Mouse (Mus musculus): ENCODE data around the gene Kl. TPM values are rescaled to one million over a fixed set of nuclear protein-coding genes. Genes with fewer than 3 reads are reported as not detected.

The Kl gene
- polyA plus RNA-seq, 1 experiment from 2014 or later = 0.46 TPM

DNA sequence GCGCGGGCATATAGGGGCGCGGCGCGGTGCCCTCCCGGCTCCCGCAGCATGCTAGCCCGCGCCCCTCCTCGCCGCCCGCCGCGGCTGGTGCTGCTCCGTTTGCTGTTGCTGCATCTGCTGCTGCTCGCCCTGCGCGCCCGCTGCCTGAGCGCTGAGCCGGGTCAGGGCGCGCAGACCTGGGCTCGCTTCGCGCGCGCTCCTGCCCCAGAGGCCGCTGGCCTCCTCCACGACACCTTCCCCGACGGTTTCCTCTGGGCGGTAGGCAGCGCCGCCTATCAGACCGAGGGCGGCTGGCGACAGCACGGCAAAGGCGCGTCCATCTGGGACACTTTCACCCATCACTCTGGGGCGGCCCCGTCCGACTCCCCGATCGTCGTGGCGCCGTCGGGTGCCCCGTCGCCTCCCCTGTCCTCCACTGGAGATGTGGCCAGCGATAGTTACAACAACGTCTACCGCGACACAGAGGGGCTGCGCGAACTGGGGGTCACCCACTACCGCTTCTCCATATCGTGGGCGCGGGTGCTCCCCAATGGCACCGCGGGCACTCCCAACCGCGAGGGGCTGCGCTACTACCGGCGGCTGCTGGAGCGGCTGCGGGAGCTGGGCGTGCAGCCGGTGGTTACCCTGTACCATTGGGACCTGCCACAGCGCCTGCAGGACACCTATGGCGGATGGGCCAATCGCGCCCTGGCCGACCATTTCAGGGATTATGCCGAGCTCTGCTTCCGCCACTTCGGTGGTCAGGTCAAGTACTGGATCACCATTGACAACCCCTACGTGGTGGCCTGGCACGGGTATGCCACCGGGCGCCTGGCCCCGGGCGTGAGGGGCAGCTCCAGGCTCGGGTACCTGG lies 488 bp downstream of the Kl start:
- ATAC-seq (replicated peaks; ENCODE audit: insufficient number of reproducible peaks, low FRiP score, low TSS enrichment) = peak; percentile 36
- Histone ChIP-seq H3K9ac (ENCODE audit: low read depth, low read length) (peak overlapping the region; percentile 60), H3K27ac (ENCODE audit: low read depth, low read length) (no peak overlapping the region), H3K4me3 (ENCODE audit: low read depth, low read length) (peak overlapping the region; percentile 51), H3K9me3 (replicated peaks; ENCODE audit: control insufficient read depth, low read length) (no peaks in the 10 kb centered on the region), H3K4me2 (peak overlapping the region; percentile 92), H3K27me3 (ENCODE audit: control insufficient read depth, insufficient read depth, low read length) (peaks cover 45% of the 10 kb centered on the region), H3K4me1 (ENCODE audit: control insufficient read depth, insufficient read depth, low read length) (peaks cover 12% of the 10 kb centered on the region; the same call in 1 of the 2 replicates), H3K36me3 (ENCODE audit: control insufficient read depth, insufficient read depth, low read length) (no peaks in the 10 kb centered on the region)
- 2% methylated on average over 83 of the region's 89 CpGs for WGBS (ENCODE audit: insufficient replicate concordance)

DNA sequence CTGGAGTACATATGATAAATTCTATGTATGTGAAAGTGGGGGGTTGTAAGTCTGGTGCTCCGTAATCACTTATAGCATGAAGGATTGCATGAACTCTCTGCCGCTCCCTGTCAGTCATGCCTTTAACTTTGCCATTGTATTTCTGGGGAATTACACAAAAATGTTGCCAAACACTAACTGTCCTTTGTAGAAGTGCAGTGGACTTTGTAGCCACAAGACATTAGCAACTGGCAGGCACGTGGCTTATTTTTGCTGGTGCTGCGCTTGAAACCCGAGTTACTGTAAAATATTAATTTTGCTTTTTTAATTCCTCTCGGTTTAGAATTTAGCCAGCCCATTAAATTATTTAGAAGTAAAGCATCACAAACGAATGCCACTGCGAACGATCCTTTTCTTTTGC lies 2.4 kb downstream of the Kl start:
- Histone ChIP-seq H3K4me3 (ENCODE audit: low read depth, low read length) (no peak overlapping the region), H3K9me3 (replicated peaks; ENCODE audit: control insufficient read depth, low read length) (no peaks in the 10 kb centered on the region), H3K4me2 (no peak overlapping the region), H3K27me3 (ENCODE audit: control insufficient read depth, insufficient read depth, low read length) (peaks cover 45% of the 10 kb centered on the region), H3K9ac (ENCODE audit: low read depth, low read length) (no peak overlapping the region), H3K4me1 (ENCODE audit: control insufficient read depth, insufficient read depth, low read length) (peaks cover 12% of the 10 kb centered on the region; the same call in 1 of the 2 replicates), H3K36me3 (ENCODE audit: control insufficient read depth, insufficient read depth, low read length) (no peaks in the 10 kb centered on the region), H3K27ac (ENCODE audit: low read depth, low read length) (no peak overlapping the region)
- WGBS (ENCODE audit: insufficient replicate concordance) = 84% methylated on average over 9 of the region's 9 CpGs
- ATAC-seq (replicated peaks; ENCODE audit: insufficient number of reproducible peaks, low FRiP score, low TSS enrichment) = no peak

DNA sequence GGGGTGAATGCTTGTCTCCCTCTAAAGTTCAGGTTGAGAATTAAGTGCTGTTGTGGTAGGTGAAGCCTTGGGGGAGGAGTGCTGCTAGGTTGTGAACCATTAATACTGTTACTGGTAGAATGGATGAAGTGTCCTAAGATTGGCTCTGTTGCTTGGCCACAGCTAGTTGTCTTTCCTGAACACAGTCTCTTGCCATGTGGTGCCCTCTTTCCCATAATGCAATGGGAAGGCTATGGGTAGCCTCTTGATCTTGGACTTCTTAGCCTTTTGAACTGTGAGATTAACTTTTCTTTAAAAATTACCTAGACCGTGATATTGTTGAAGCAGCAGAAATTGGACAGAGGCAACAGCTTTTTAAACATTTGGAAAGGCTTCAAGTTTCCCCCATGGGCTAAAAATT lies 7.5 kb downstream of the Kl start:
- no peak overlapping the region for H3K9ac ChIP-seq (ENCODE audit: low read depth, low read length)
- no peak overlapping the region for H3K4me2 ChIP-seq
- 82% methylated on average over 1 of the region's 1 CpGs for WGBS (ENCODE audit: insufficient replicate concordance)
- H3K9me3 ChIP-seq (replicated peaks; ENCODE audit: control insufficient read depth, low read length) = no peaks in the 10 kb centered on the region
- no peak overlapping the region for H3K27ac ChIP-seq (ENCODE audit: low read depth, low read length)
- H3K4me1 ChIP-seq (ENCODE audit: control insufficient read depth, insufficient read depth, low read length) = no peaks in the 10 kb centered on the region
- no peak for ATAC-seq (replicated peaks; ENCODE audit: insufficient number of reproducible peaks, low FRiP score, low TSS enrichment)
- no peaks in the 10 kb centered on the region for H3K36me3 ChIP-seq (ENCODE audit: control insufficient read depth, insufficient read depth, low read length)
- H3K4me3 ChIP-seq (ENCODE audit: low read depth, low read length) = no peak overlapping the region
- peaks cover 10% of the 10 kb centered on the region for H3K27me3 ChIP-seq (ENCODE audit: control insufficient read depth, insufficient read depth, low read length)

GRCm38 (mm10) chr5:150961615-150962014 lies 9.2 kb downstream of the Kl start:
- Histone ChIP-seq H3K27ac (ENCODE audit: low read depth, low read length) (no peak overlapping the region), H3K36me3 (ENCODE audit: control insufficient read depth, insufficient read depth, low read length) (no peaks in the 10 kb centered on the region), H3K27me3 (ENCODE audit: control insufficient read depth, insufficient read depth, low read length) (peaks cover 2% of the 10 kb centered on the region; the same call in 1 of the 2 replicates), H3K9me3 (replicated peaks; ENCODE audit: control insufficient read depth, low read length) (no peaks in the 10 kb centered on the region), H3K9ac (ENCODE audit: low read depth, low read length) (no peak overlapping the region), H3K4me1 (ENCODE audit: control insufficient read depth, insufficient read depth, low read length) (no peaks in the 10 kb centered on the region), H3K4me3 (ENCODE audit: low read depth, low read length) (no peak overlapping the region), H3K4me2 (no peak overlapping the region)
- no peak for ATAC-seq (replicated peaks; ENCODE audit: insufficient number of reproducible peaks, low FRiP score, low TSS enrichment)
- 69% methylated on average over 1 of the region's 1 CpGs for WGBS (ENCODE audit: insufficient replicate concordance)

GRCm38 (mm10) chr5:150962756-150963155 lies 10.3 kb downstream of the Kl start:
- H3K27me3 ChIP-seq (ENCODE audit: control insufficient read depth, insufficient read depth, low read length) = no peaks in the 10 kb centered on the region
- no peak for ATAC-seq (replicated peaks; ENCODE audit: insufficient number of reproducible peaks, low FRiP score, low TSS enrichment)
- WGBS (ENCODE audit: insufficient replicate concordance) = 80% methylated on average over 1 of the region's 1 CpGs
- H3K9ac ChIP-seq (ENCODE audit: low read depth, low read length) = no peak overlapping the region
- H3K4me2 ChIP-seq = no peak overlapping the region
- H3K4me1 ChIP-seq (ENCODE audit: control insufficient read depth, insufficient read depth, low read length) = no peaks in the 10 kb centered on the region
- no peaks in the 10 kb centered on the region for H3K36me3 ChIP-seq (ENCODE audit: control insufficient read depth, insufficient read depth, low read length)
- H3K9me3 ChIP-seq (replicated peaks; ENCODE audit: control insufficient read depth, low read length) = no peaks in the 10 kb centered on the region
- no peak overlapping the region for H3K27ac ChIP-seq (ENCODE audit: low read depth, low read length)
- no peak overlapping the region for H3K4me3 ChIP-seq (ENCODE audit: low read depth, low read length)

DNA sequence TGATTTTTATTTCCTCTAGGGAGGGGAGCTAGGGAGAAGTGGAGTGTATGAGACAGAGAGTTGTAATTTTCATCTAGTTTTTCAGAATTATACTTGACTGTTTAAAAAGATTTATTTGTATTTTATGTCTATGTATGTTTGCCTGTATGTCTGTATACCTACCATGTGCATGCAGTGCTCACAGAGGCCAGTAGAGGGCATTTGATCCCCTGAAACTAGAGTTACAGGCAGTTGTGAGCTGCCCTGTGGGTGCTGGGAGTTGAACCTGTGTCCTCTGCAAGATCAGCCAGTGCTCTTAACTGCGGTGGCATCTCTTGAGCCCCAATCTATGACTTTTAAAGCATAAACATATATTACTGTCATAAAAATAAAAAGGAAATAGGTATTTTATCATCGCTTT lies 15.5 kb downstream of the Kl start:
- ATAC-seq (replicated peaks; ENCODE audit: insufficient number of reproducible peaks, low FRiP score, low TSS enrichment) = no peak
- Histone ChIP-seq H3K4me1 (ENCODE audit: control insufficient read depth, insufficient read depth, low read length) (no peaks in the 10 kb centered on the region), H3K4me2 (no peak overlapping the region), H3K36me3 (ENCODE audit: control insufficient read depth, insufficient read depth, low read length) (no peaks in the 10 kb centered on the region), H3K27ac (ENCODE audit: low read depth, low read length) (no peak overlapping the region), H3K4me3 (ENCODE audit: low read depth, low read length) (no peak overlapping the region), H3K9me3 (replicated peaks; ENCODE audit: control insufficient read depth, low read length) (no peaks in the 10 kb centered on the region), H3K9ac (ENCODE audit: low read depth, low read length) (no peak overlapping the region), H3K27me3 (ENCODE audit: control insufficient read depth, insufficient read depth, low read length) (no peaks in the 10 kb centered on the region)
- WGBS (ENCODE audit: insufficient replicate concordance) = 96% methylated on average over 2 of the region's 2 CpGs

- Histone ChIP-seq H3K9ac (ENCODE audit: low read depth, low read length) (no peak overlapping the region), H3K27ac (ENCODE audit: low read depth, low read length) (no peak overlapping the region), H3K4me1 (ENCODE audit: control insufficient read depth, insufficient read depth, low read length) (no peaks in the 10 kb centered on the region), H3K9me3 (replicated peaks; ENCODE audit: control insufficient read depth, low read length) (no peaks in the 10 kb centered on the region), H3K4me2 (no peak overlapping the region), H3K36me3 (ENCODE audit: control insufficient read depth, insufficient read depth, low read length) (no peaks in the 10 kb centered on the region), H3K4me3 (ENCODE audit: low read depth, low read length) (no peak overlapping the region), H3K27me3 (ENCODE audit: control insufficient read depth, insufficient read depth, low read length) (no peaks in the 10 kb centered on the region)
- WGBS (ENCODE audit: insufficient replicate concordance) = 43% methylated on average over 3 of the region's 3 CpGs
- ATAC-seq (replicated peaks; ENCODE audit: insufficient number of reproducible peaks, low FRiP score, low TSS enrichment) = no peak
Measured at GRCm38 (mm10) chr5:150970551-150970950, 18.1 kb downstream of the Kl start.

- H3K4me2 ChIP-seq = no peak overlapping the region
- WGBS (ENCODE audit: insufficient replicate concordance) = 57% methylated on average over 6 of the region's 6 CpGs
- no peaks in the 10 kb centered on the region for H3K36me3 ChIP-seq (ENCODE audit: control insufficient read depth, insufficient read depth, low read length)
- H3K9me3 ChIP-seq (replicated peaks; ENCODE audit: control insufficient read depth, low read length) = no peaks in the 10 kb centered on the region
- H3K4me3 ChIP-seq (ENCODE audit: low read depth, low read length) = no peak overlapping the region
- no peak overlapping the region for H3K27ac ChIP-seq (ENCODE audit: low read depth, low read length)
- no peak for ATAC-seq (replicated peaks; ENCODE audit: insufficient number of reproducible peaks, low FRiP score, low TSS enrichment)
- no peak overlapping the region for H3K9ac ChIP-seq (ENCODE audit: low read depth, low read length)
- H3K27me3 ChIP-seq (ENCODE audit: control insufficient read depth, insufficient read depth, low read length) = no peaks in the 10 kb centered on the region
- H3K4me1 ChIP-seq (ENCODE audit: control insufficient read depth, insufficient read depth, low read length) = no peaks in the 10 kb centered on the region
Measured at GRCm38 (mm10) chr5:150971126-150971525, 18.7 kb downstream of the Kl start.

DNA sequence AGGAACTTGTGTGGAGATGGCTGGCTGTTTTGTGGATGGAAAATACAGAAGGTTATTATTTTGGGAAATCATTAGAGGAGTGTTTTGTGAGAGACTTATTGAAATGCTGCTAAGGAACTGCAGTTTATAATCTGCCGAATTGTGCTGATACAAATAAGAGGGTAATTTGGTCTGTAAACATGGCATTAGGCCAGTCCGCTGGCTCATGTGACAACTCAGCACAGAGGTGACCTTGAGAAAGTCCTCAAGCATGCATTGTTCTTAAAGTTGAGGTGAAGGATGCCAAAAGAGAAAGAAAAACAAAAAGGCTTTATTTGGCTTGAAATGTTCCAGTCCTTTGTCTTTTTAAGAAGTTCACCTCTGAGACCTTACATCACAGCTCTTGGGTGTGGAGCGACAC lies 21.8 kb downstream of the Kl start:
- Histone ChIP-seq H3K27me3 (ENCODE audit: control insufficient read depth, insufficient read depth, low read length) (no peaks in the 10 kb centered on the region), H3K4me2 (no peak overlapping the region), H3K4me3 (ENCODE audit: low read depth, low read length) (no peak overlapping the region), H3K36me3 (ENCODE audit: control insufficient read depth, insufficient read depth, low read length) (no peaks in the 10 kb centered on the region), H3K27ac (ENCODE audit: low read depth, low read length) (no peak overlapping the region), H3K9ac (ENCODE audit: low read depth, low read length) (no peak overlapping the region), H3K9me3 (replicated peaks; ENCODE audit: control insufficient read depth, low read length) (no peaks in the 10 kb centered on the region), H3K4me1 (ENCODE audit: control insufficient read depth, insufficient read depth, low read length) (0 out of 2 replicates have a peak, but pooled peaks cover 2% of the 10 kb centered on the region)
- ATAC-seq (replicated peaks; ENCODE audit: insufficient number of reproducible peaks, low FRiP score, low TSS enrichment) = no peak
- 76% methylated on average over 3 of the region's 3 CpGs for WGBS (ENCODE audit: insufficient replicate concordance)

Measured in heart, embryonic 11.5 days (tissue).